Mouse (Mus musculus) kidney, adult 2 months (tissue): ENCODE data around the gene 2900026A02Rik. TPM values are rescaled to one million over a fixed set of nuclear protein-coding genes. Genes with fewer than 3 reads are reported as not detected.

Experiments used
- DNase-seq: peaks from one replicate; pipeline ENCODE4 v3.0.0; 2021
- H3K27ac ChIP-seq: fragments of 200-500 bp; 2 replicates; pipeline ENCODE4 v1.5.1; 2012; ENCODE audit warnings: low read depth, low read length, control low read depth, inconsistent platforms; ENCODE audit not compliant: insufficient read depth
- H3K27me3 ChIP-seq: fragments of 200-500 bp; replicated peaks from 2 replicates; pipeline ENCODE4 v1.6.1; 2012; ENCODE audit warnings: mild to moderate bottlenecking, moderate library complexity, low read length, inconsistent platforms; ENCODE audit not compliant: control insufficient read depth, insufficient read depth
- H3K36me3 ChIP-seq: fragments of 200-500 bp; 2 replicates; pipeline ENCODE4 v1.6.1; 2012; ENCODE audit warnings: mild to moderate bottlenecking, moderate library complexity, low read length, inconsistent platforms; ENCODE audit not compliant: control insufficient read depth, insufficient read depth
- H3K4me1 ChIP-seq: fragments of 200-500 bp; 2 replicates; pipeline ENCODE4 v1.6.1; 2011; ENCODE audit warnings: low read length; ENCODE audit not compliant: control insufficient read depth, insufficient read depth
- H3K4me3 ChIP-seq: fragments of 200-500 bp; 2 replicates; pipeline ENCODE4 v1.5.1; 2011; ENCODE audit warnings: mild to moderate bottlenecking, low read depth, low read length, control low read depth; ENCODE audit not compliant: insufficient read depth
- CTCF ChIP-seq: fragments of 200-500 bp; conservative IDR thresholded peaks from 2 replicates; pipeline ENCODE4 v1.5.1; 2011; ENCODE audit warnings: low read depth, mild to moderate bottlenecking, control low read depth, low read length, moderate library complexity, mixed read lengths; ENCODE audit not compliant: insufficient read depth, insufficient read length
- POLR2A ChIP-seq: fragments of 200-500 bp; IDR thresholded peaks from one replicate; pipeline ENCODE4 v1.6.1; 2011; ENCODE audit warnings: low read depth, low read length, control low read depth
- WGBS: fragments of 180-500 bp; shearing (Covaris S2); methylation state at CpG from one replicate; pipeline ENCODE4 v1.1.7; 2018; 5-methylcytosine and 5-hydroxymethylcytosine counted together
- polyA plus RNA-seq: library from polyadenylated mRNA; depleted of rRNA; stranded (reverse); fragments of >200 nt; gene quantifications from 2 replicates; pipeline ENCODE4 v1.2.3, GENCODE M21; 2012

Gene 2900026A02Rik
- polyA plus RNA-seq, 1 experiment: 15.0 TPM

GRCm38 (mm10) chr5:113210314-113210713 lies 10.7 kb downstream of the 2900026A02Rik start:
- Histone ChIP-seq H3K27me3 (no peaks in the 10 kb centered on the region), H3K27ac (peak overlapping the region; percentile 82), H3K4me3 (no peak overlapping the region), H3K36me3 (no peaks in the 10 kb centered on the region), H3K4me1 (peaks cover 68% of the 10 kb centered on the region)
- TF ChIP-seq POLR2A (no peak), CTCF (no peak)
- peak; percentile 75 for DNase-seq
- 68% methylated on average over 6 of the region's 6 CpGs for WGBS

- DNase-seq: peak; percentile 64
- Histone ChIP-seq H3K27me3 (no peaks in the 10 kb centered on the region), H3K4me1 (peaks cover 68% of the 10 kb centered on the region), H3K4me3 (no peak overlapping the region), H3K36me3 (no peaks in the 10 kb centered on the region), H3K27ac (peak overlapping the region; percentile 93)
- TF ChIP-seq CTCF (no peak), POLR2A (no peak)
- 69% methylated on average over 13 of the region's 13 CpGs for WGBS
These were observed 11.1 kb downstream of the 2900026A02Rik start for GRCm38 (mm10) chr5:113209898-113210297.

- TF ChIP-seq POLR2A: no peak
- no peak for TF ChIP-seq CTCF
- Histone ChIP-seq H3K27ac (peak overlapping the region; percentile 93), H3K27me3 (no peaks in the 10 kb centered on the region), H3K4me1 (peaks cover 68% of the 10 kb centered on the region), H3K36me3 (no peaks in the 10 kb centered on the region), H3K4me3 (no peak overlapping the region)
- no peak for DNase-seq
- WGBS: 26% methylated on average over 11 of the region's 11 CpGs
These were observed 11.7 kb downstream of the 2900026A02Rik start for GRCm38 (mm10) chr5:113209401-113209750.

GRCm38 (mm10) chr5:113208622-113209400 lies 12.2 kb downstream of the 2900026A02Rik start:
- peak; percentile 85 for DNase-seq
- no peak overlapping the region for H3K4me3 ChIP-seq

GRCm38 (mm10) chr5:113208048-113208447 lies 13.0 kb downstream of the 2900026A02Rik start:
- peak; percentile 87 for DNase-seq
- TF ChIP-seq POLR2A: no peak
- TF ChIP-seq CTCF: 0 out of 2 replicates have a peak, but pooled peaks have one; percentile 7
- 7% methylated on average over 4 of the region's 4 CpGs for WGBS
- Histone ChIP-seq H3K27me3 (no peaks in the 10 kb centered on the region), H3K4me1 (peaks cover 55% of the 10 kb centered on the region), H3K36me3 (no peaks in the 10 kb centered on the region), H3K4me3 (no peak overlapping the region), H3K27ac (peak overlapping the region; percentile 93)

More at GRCm38 (mm10) chr5:113208622-113209400, 12.2 kb downstream of the 2900026A02Rik start:
- no peak for TF ChIP-seq CTCF
- TF ChIP-seq POLR2A: no peak
- WGBS: 37% methylated on average over 11 of the region's 11 CpGs
- H3K27me3 ChIP-seq: no peaks in the 10 kb centered on the region
- H3K4me1 ChIP-seq: peaks cover 62% of the 10 kb centered on the region
- no peaks in the 10 kb centered on the region for H3K36me3 ChIP-seq
- peak overlapping the region; percentile 93 for H3K27ac ChIP-seq

- 35% methylated on average over 9 of the region's 9 CpGs for WGBS
- TF ChIP-seq POLR2A: no peak
- no peak for TF ChIP-seq CTCF
- peak; percentile 45 for DNase-seq
- Histone ChIP-seq H3K36me3 (no peaks in the 10 kb centered on the region), H3K27ac (peak overlapping the region; percentile 93), H3K4me1 (peaks cover 46% of the 10 kb centered on the region), H3K27me3 (no peaks in the 10 kb centered on the region), H3K4me3 (no peak overlapping the region)
These were observed 14.2 kb downstream of the 2900026A02Rik start for GRCm38 (mm10) chr5:113206670-113207352.

GRCm38 (mm10) chr5:113204193-113204592 lies 16.8 kb downstream of the 2900026A02Rik start:
- 89% methylated on average over 9 of the region's 9 CpGs for WGBS
- Histone ChIP-seq H3K27ac (no peak overlapping the region), H3K36me3 (no peaks in the 10 kb centered on the region), H3K4me3 (no peak overlapping the region), H3K4me1 (peaks cover 30% of the 10 kb centered on the region), H3K27me3 (no peaks in the 10 kb centered on the region)
- no peak for TF ChIP-seq POLR2A
- TF ChIP-seq CTCF: no peak
- no peak for DNase-seq
